Mouse (Mus musculus): ENCODE results near the gene Nlrp2.

Nlrp2 gene

DNA sequence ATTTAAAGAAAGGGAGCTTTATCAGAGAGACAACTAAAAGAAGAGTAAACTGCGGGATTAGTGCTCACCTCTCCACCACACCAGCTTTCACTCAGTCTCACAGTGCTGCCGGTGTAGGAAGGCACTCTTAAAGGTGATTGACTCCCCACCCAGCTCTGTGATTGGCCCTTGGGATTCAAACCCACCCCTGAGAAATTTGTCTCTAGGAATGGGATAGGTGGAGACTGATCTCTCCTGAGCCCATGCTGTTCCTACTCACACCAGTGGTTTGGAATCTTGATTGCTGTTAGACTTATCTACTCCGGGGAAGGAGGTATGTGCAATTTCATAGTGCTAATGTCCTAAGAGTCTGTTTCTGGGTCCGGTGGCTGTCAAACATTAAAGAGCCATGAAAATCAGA lies at the start of gene Nlrp2:
Gene Nlrp2 (minus strand): TSS at position 101 of the 400 bp plus-strand sequence.
- DNase-seq (ENCODE audit: low spot score), result no peak

DNA sequence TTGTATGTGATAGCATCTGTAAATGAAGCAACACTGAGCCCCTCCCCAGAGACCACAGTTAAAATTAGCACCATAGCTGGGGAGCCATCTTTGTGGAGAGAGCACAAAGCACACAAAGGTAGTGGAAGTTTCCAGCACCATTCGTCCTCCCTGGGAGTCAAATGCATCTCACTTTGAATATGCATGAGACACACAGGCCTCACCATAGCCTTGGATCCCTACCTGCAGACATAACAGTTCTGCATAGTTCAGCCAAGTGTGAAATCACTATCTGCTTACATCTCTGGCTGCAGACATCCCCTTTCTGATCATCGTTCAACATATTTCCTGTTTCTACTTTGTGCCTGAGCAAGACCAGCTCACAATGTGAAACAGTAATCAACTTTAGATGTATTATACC lies 15.9 kb upstream of the Nlrp2 start:
- no peak for DNase-seq (ENCODE audit: low spot score)

DNA sequence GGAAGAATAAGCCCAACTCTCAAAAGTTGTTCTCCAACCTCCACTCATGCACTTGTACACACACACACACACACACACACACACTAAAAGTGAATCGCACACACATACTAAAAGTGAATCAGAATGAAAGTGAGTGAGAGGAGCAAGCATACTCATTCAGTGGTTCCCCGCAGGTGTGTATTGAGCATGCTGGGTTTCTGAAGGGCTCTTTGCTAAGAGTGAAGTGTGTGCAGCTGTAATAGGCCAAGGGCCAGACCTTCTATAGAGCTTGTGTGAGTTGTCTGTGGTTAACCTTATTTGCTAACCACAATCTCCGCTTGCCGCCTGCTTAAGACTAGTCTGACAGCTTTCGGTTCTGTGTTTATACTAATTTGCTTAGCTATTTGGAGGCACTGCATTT lies 12.8 kb upstream of the Nlrp2 start:
- no peak for DNase-seq (ENCODE audit: low spot score)

GRCm38 (mm10) chr7:5350237-5350636 lies 598 bp downstream of the Nlrp2 start, which contains the start of gene Gm5065:
Gm5065 (plus strand) TSS chr7:5350537.
- no peak for DNase-seq (ENCODE audit: low spot score)

GRCm38 (mm10) chr7:5327511-5327910 lies 23.3 kb downstream of the Nlrp2 start:
- no peak for DNase-seq (ENCODE audit: low spot score)

DNA sequence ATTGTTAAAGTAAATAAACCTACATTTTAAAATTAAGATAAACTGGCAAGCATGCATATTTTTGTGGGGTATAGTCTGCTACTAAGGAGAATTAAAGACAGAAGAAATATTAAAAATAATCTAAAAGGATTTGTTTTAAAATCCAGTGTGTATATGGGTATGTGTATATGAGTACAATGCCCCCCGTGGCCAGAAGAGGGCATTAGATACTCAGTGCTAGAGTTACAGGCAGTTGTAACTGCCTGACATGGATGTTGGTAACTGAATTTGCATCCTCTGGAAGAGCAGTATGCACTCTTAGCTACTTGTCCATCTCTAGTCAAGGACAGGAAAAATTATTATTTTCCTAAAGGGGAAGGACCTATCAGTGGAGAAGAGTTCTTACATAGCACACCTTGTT lies 62.6 kb downstream of the Nlrp2 start:
- DNase-seq (ENCODE audit: low spot score), result no peak

DNA sequence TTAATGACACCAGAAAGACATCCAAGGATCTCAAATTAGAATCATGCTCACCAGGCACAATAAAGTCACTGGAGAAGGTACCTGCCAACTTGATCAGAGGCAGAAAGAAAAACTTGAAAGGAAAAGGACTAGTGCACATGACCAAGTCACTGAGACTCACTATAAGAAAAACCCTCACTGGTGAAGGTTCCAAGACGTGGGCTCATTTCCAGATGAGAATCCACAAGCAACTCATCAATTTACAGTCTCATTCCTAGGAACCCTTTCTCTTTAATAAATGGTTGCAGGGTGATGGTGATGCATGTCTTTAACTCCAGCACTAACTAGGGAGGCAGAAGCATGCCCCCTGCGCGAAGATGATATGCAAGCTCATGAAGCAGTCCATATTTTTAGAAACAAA lies 87.8 kb downstream of the Nlrp2 start:
- no peak for DNase-seq (ENCODE audit: low spot score)
